Mouse (Mus musculus) kidney, adult 2 months (tissue): Measurements from ENCODE around the gene Med25.

Source experiments
- CTCF ChIP-seq: fragments of 200-500 bp; conservative IDR thresholded peaks from 2 replicates; pipeline ENCODE4 v1.5.1; 2011; ENCODE audit warnings: low read depth, mild to moderate bottlenecking, control low read depth, low read length, moderate library complexity, mixed read lengths; ENCODE audit not compliant: insufficient read depth, insufficient read length
- POLR2A ChIP-seq: fragments of 200-500 bp; IDR thresholded peaks from one replicate; pipeline ENCODE4 v1.6.1; 2011; ENCODE audit warnings: low read depth, low read length, control low read depth

GRCm38 (mm10) chr7:44918219-44918618 is 25.7 kb upstream of the Med25 start:
- TF ChIP-seq POLR2A, result no peak
- no peak for TF ChIP-seq CTCF
